ENCODE assay signal across 8 mouse cellular contexts in the genomic region with DNA sequence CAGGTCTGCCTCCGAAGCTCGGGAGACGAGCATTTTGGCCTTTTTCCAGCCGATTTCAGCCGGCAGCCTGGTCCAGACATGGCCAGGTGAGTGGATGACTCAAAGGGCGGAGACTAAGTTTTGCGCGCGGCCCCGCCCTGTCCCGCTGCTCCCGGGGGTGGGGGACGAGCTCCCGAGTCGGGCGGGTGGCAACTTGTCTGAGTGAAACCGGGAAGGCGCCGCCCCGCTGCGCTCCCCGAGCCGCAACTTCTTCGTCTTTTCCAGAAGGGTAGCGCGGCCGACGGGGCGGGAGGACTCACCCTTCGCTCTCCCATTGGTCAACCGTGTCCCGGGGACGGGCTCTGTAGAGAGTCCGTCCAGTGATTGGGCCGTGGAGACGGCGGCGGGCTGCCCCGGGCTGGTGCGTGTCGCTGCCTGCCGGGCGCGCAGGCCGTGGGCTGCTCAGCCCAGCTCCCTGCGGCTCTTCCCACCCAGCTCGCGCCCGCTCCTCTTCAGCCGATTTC. TPM values are rescaled to one million over a fixed set of nuclear protein-coding genes. Genes with fewer than 3 reads are reported as not detected.
A peak's percentile ranks its signal among the peaks of the same experiment; 100 is the strongest.
DNase-seq lines count a peak whose midpoint lies in the region; ATAC-seq lines count a peak whose summit lies in the region.

No protein-coding gene starts in this region.

- no peak overlapping the region for H3K27ac ChIP-seq in hindbrain, embryonic 11.5 days (ENCODE audit: low read depth, low read length)
- H3K27ac ChIP-seq in lung, embryonic 16.5 days (ENCODE audit: low read length) = peak overlapping the region; percentile 54

- peak overlapping the region; percentile 41 for H3K4me3 ChIP-seq in hindbrain, embryonic 11.5 days (ENCODE audit: low read depth, low read length)
- H3K4me3 ChIP-seq in lung, embryonic 16.5 days (ENCODE audit: low read length) = peak overlapping the region; percentile 59

- H3K4me1 ChIP-seq in hindbrain, embryonic 11.5 days (replicated peaks; ENCODE audit: control insufficient read depth, insufficient read depth, low read length) = no peaks in the 10 kb centered on the region; the same call in 1 of the 2 replicates
- H3K4me1 ChIP-seq in lung, embryonic 16.5 days (replicated peaks; ENCODE audit: control insufficient read depth, insufficient read depth, low read length) = peaks cover 8% of the 10 kb centered on the region

- H3K9ac ChIP-seq in hindbrain, embryonic 11.5 days (ENCODE audit: low read depth, low read length) = peak overlapping the region; percentile 38; the same call in 1 of the 2 replicates
- peak overlapping the region; percentile 65 for H3K9ac ChIP-seq in lung, embryonic 16.5 days (ENCODE audit: low read length)

- peak; percentile 86 for DNase-seq in NIH3T3 (ENCODE audit: low read depth)
- peak; percentile 73 for DNase-seq in cerebellum, adult 9-11 months
- peak; percentile 52 to 80 for DNase-seq in frontal cortex, adult 2 months (ENCODE audit: extremely low spot score in 1 of 2, low spot score in 1 of 2)
- peak; percentile 83 for DNase-seq in hindbrain, embryonic 11.5 days (ENCODE audit: low spot score)
- peak; percentile 79 for DNase-seq in layer of hippocampus, adult 9-11 months
- DNase-seq in ovary, adult 18-20 months (ENCODE audit: low spot score) = peak; percentile 92
- peak; percentile 33 to 39 for DNase-seq in thymus, postnatal 10 days (ENCODE audit: low spot score in 2 of 2)

- H3K9me3 ChIP-seq in hindbrain, embryonic 11.5 days (ENCODE audit: control insufficient read depth, low read length) = no peaks in the 10 kb centered on the region
- no peaks in the 10 kb centered on the region for H3K9me3 ChIP-seq in lung, embryonic 16.5 days (ENCODE audit: control insufficient read depth, low read length)

- ATAC-seq in hindbrain, embryonic 11.5 days (ENCODE audit: low FRiP score) = peak; percentile 92
- ATAC-seq in lung, embryonic 16.5 days (ENCODE audit: low read depth) = peak; percentile 97

- H3K27me3 ChIP-seq in hindbrain, embryonic 11.5 days (ENCODE audit: control insufficient read depth, insufficient read depth, low read length) = peaks cover 40% of the 10 kb centered on the region
- H3K27me3 ChIP-seq in lung, embryonic 16.5 days (ENCODE audit: control insufficient read depth, insufficient read depth, low read depth, low read length) = peaks cover 13% of the 10 kb centered on the region

- under 1% methylated on average over 49 of the region's 50 CpGs for WGBS in hindbrain, embryonic 11.5 days
- WGBS in lung, embryonic 16.5 days = under 1% methylated on average over 47 of the region's 50 CpGs

- H3K36me3 ChIP-seq in hindbrain, embryonic 11.5 days (ENCODE audit: control insufficient read depth, insufficient read depth, low read length) = no peaks in the 10 kb centered on the region
- peaks cover 6% of the 10 kb centered on the region; the same call in 1 of the 2 replicates for H3K36me3 ChIP-seq in lung, embryonic 16.5 days (ENCODE audit: control insufficient read depth, insufficient read depth, low read length)

- H3K4me2 ChIP-seq in hindbrain, embryonic 11.5 days (replicated peaks; ENCODE audit: low read depth, low read length) = peak overlapping the region; percentile 86
- peak overlapping the region; percentile 82 for H3K4me2 ChIP-seq in lung, embryonic 16.5 days (ENCODE audit: low read depth, low read length)

RNA-seq across cellular contexts. Expression of gene Sfn, which starts 2.3 kb away (rescaled TPM):
- polyA plus RNA-seq in frontal cortex, adult 2 months (2012; rRNA removed) = 2.5 and 2.9 TPM in 2 replicates
- 19.5 and 29.6 TPM in 2 replicates for polyA plus RNA-seq in hindbrain, embryonic 11.5 days (2014; fragmentation: Nextera tagmentation; extraction: Ambion mirVana)
- 21.6 and 29.3 TPM in 2 replicates for polyA plus RNA-seq in lung, embryonic 16.5 days (2015; fragmentation: Nextera tagmentation; extraction: Ambion mirVana)

RNA-seq across cellular contexts. Expression of gene Gpn2, which starts 15.5 kb away (rescaled TPM):
- polyA plus RNA-seq in frontal cortex, adult 2 months (2012; rRNA removed) = 18.9 and 22.4 TPM in 2 replicates
- 25.9 and 29.3 TPM in 2 replicates for polyA plus RNA-seq in hindbrain, embryonic 11.5 days (2014; fragmentation: Nextera tagmentation; extraction: Ambion mirVana)
- 17.1 and 18.9 TPM in 2 replicates for polyA plus RNA-seq in lung, embryonic 16.5 days (2015; fragmentation: Nextera tagmentation; extraction: Ambion mirVana)

RNA-seq across cellular contexts. Expression of gene Gpatch3, which starts 25.1 kb away (rescaled TPM):
- polyA plus RNA-seq in frontal cortex, adult 2 months (2012; rRNA removed) = 7.0 and 7.5 TPM in 2 replicates
- polyA plus RNA-seq in hindbrain, embryonic 11.5 days (2014; fragmentation: Nextera tagmentation; extraction: Ambion mirVana) = 6.9 and 8.9 TPM in 2 replicates
- 5.6 and 6.5 TPM in 2 replicates for polyA plus RNA-seq in lung, embryonic 16.5 days (2015; fragmentation: Nextera tagmentation; extraction: Ambion mirVana)

RNA-seq across cellular contexts. Expression of gene Nr0b2, which starts 46.4 kb away (rescaled TPM):
- polyA plus RNA-seq in frontal cortex, adult 2 months (2012; rRNA removed) = not detected in 2 replicates
- not detected in 2 replicates for polyA plus RNA-seq in hindbrain, embryonic 11.5 days (2014; fragmentation: Nextera tagmentation; extraction: Ambion mirVana)
- polyA plus RNA-seq in lung, embryonic 16.5 days (2015; fragmentation: Nextera tagmentation; extraction: Ambion mirVana) = 0.57 and 0.62 TPM in 2 replicates

RNA-seq across cellular contexts. Expression of gene Zdhhc18, which starts 50.3 kb away (rescaled TPM):
- 38.5 and 43.3 TPM in 2 replicates for polyA plus RNA-seq in frontal cortex, adult 2 months (2012; rRNA removed)
- 2.0 and 2.8 TPM in 2 replicates for polyA plus RNA-seq in hindbrain, embryonic 11.5 days (2014; fragmentation: Nextera tagmentation; extraction: Ambion mirVana)
- polyA plus RNA-seq in lung, embryonic 16.5 days (2015; fragmentation: Nextera tagmentation; extraction: Ambion mirVana) = 3.1 and 3.3 TPM in 2 replicates

Comparison
In these comparisons a context has a peak if more than half of its experiments do, and no peak if none do; other contexts are left out.
1. DNase-seq: peak in every context shown above with its lines; median percentile 92 in ovary, adult 18-20 months; 86 in NIH3T3; 83 in hindbrain, embryonic 11.5 days; 79 in layer of hippocampus, adult 9-11 months; 73 in cerebellum, adult 9-11 months; 66 in frontal cortex, adult 2 months; 36 in thymus, postnatal 10 days.